Mouse (Mus musculus): ENCODE data around the gene Asap2.

Gene Asap2

DNA sequence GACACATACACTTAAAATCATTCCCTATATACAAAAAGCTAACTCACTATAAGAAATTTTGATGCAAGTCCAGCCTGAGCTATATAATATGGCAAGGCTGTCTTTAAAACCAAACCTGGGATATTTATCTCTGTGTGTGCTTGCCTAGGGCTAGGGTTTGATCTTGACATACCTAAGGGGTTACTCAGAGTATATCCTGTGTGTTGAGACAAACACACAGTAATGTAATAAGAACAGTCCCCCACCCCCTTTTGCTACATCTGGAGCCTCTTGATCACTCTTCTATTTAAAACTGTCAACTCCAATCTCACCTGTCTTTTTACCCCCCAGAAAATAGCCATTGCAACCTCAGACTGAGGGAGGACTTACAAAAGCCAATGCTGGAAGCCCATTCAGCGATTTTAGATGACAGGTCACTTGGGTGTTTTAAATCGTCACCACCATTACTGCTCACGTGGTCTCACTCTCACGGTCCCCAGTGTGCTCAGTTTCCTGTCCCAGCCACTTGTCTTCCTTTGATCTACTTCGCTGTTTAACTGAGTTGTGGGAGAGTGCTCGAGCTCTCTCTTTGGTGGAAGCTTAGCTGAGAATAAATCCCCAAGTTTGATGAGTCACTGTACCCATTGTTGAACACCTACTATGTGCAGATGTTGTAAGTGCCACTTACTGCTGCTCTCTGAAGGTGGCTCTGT, 176.8 kb downstream of the Asap2 start:
- peak; percentile 24 for DNase-seq (ENCODE audit: low spot score)

DNA sequence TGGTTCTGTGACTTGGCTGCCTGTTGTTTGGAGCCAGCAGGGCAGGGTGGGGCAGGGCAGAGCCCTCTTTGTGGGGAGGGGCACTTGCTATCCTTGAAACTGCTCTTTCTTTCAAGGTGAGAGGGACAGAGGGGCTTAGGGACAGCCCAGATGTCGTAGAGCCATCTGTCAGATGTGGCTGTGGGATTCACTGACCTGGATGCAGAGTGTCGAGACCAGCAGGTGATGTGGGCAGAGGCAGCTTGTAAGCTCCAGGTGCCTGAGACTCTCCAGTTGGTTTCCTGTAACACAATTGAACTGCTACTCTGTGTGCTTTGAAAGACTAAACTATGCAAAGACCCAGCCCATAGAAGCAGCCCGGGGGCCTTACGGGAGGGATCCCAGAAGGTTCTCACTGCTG, 177.5 kb downstream of the Asap2 start:
- no peak for DNase-seq (ENCODE audit: low spot score)

DNA sequence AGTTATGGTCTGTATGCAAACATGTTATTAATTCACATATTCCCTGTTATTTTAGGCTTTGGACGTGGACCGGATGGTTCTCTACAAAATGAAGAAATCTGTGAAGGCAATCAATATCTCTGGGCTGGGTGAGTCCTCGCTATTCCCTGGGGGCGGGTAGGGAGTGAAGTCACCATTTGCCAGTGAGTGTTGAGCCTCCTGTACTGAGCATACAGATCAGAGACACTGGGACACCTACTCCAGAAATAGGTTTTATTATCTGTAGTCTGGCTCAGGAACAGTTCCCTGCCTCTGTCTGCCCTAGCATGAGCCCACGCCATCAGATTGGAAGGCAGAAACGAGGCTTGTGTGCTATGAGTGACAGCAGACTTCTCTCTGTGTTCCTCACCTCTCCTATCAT, 177.9 kb downstream of the Asap2 start:
- DNase-seq (ENCODE audit: low spot score), result no peak

DNA sequence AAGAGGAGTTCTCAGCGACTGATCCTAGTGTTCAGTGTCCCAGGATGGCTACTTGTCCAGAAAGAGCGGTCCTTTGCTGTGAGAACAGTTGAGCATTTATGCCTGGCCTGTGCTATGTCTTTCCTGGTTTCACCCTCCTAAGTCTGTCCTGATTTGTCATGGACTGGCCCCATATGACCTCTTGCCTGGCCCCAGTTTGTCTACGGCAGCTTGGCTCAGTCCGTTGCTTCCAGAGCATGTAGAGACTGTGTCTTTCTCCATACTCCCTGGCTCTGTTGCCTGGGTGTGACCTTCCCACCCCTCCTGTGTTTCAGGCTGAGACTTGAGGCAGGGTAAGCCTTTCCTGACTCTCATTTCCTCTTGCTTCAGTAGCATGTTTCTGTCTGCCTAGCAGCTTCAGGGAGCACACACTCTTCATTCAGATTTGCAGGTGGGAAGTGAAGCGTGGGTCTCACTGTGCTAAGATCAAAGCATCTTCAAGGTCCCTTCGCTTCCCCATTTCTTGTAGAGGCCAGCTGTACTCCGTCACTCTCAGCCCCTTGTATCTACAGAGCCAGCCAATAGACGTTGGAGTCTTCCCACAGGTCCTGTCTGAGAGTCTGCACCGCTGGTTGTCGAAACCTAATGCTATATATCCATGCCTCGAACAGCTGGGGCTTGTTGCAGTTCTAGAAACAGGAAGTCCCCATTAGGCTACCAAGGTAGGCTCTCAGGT, 181.7 kb downstream of the Asap2 start:
- no peak for DNase-seq (ENCODE audit: low spot score)

DNA sequence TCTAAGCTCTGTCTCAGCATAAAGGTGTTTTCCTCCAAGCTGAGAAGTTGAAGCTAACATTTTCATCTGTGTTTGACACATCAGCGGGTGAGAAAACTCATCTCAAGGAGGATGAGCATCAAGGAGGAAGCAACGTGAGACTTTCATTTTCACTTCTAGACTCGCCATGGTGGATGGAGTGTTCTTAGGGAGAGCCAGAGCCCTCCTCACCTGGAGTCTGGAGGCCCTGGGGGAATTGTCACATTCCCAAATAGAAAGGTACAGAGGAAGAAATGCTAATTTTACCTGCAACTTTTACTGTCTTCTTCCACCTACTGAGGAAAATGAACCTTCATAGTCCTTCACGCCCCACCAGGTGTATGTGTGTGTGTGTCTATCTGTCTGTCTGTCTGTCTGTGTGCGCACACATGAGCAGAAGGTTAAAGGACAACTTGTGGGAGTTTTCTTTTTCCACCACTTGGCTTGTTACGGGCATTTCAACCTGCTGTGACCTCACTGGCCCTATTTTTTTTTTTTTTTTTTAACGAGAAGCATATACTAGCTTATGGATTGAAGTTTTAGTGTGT, 183.7 kb downstream of the Asap2 start:
- no peak for DNase-seq (ENCODE audit: low spot score)

DNA sequence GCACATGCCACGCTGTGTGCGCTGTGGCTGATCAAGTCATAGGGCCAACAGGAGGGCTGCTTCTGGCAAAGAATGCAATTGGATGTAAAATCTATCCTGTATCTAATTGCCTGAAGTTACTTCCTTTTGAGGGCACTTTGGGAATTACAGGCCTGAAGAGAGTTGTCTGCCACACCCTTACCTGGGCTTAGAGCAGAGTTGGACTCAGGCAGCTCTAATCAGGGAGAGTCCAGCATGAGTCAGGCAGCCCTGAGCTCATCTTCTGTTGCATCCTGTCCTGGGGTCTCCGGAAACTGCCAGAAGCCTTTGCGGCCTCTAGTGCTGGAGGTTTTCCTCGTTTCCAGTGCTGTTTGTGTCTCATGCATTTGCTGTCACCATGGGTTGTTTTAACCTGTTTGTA, 186.1 kb downstream of the Asap2 start:
- DNase-seq (ENCODE audit: low spot score), result no peak

DNA sequence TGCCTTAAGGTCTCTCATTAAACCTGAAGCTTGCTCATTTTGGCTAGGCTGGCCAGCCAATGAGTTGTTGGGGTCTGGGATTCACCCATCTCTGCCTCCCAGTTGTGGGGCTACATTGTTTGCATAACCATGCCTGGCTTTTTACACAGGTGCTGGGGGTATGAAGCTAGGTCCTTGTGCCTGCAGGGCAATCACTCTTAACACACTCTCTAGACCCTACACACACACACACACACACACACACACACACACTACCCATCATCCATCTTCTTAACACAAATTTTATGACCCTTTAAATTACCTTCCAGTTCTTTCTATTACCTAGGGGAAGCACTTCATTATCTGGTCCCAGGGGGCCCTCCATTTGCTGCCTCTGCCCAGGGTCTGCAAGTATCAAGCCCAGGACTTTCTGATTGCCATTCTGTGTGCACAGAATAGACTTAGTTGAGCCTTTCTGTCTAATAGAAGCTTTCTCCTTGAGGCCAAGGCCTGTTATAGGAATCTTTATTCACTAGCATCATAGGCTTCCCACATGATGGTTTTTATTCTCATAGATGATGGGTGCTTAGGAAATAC, 187.0 kb downstream of the Asap2 start:
- DNase-seq (ENCODE audit: low spot score), result no peak

DNA sequence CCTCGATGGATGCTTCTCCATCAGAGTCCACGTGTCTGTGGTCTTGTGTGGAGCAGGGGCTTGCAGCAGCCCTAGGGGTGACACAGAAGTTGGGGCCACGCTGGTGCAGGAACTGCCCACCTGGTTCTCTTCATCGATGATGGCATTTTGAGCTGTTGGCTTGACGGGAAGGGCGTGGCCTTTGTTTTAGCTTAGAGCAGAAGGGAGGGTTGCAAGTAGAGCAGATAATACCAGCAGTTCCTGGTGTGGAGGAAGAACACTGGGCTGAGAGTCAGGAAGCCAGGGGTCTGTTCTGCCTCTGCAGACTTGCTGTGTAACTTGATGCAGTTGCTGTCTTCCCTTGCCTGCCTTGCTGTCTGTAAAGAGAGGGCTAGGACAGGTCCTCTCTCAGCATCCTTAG, 189.8 kb downstream of the Asap2 start:
- DNase-seq (ENCODE audit: low spot score), result no peak

DNA sequence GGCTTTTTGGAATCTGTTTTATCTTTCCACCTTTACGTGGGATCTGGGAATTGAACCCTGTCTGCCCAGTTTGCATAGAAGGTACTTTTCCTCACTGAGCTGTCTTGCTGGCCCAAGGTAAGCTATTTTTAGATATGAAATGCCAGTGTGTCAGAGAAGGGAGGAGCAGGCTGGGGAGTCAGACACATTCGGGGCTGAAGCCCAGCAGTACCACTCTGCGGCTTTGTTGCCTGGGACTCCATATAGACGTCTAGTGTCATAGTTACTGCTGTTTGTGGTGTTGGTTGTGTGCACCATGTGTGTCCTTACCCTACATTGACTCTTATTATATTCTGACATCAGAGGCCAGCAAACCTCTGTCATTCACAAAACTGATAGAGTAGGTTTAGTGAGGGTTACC, 192.5 kb downstream of the Asap2 start:
- no peak for DNase-seq (ENCODE audit: low spot score)

DNA sequence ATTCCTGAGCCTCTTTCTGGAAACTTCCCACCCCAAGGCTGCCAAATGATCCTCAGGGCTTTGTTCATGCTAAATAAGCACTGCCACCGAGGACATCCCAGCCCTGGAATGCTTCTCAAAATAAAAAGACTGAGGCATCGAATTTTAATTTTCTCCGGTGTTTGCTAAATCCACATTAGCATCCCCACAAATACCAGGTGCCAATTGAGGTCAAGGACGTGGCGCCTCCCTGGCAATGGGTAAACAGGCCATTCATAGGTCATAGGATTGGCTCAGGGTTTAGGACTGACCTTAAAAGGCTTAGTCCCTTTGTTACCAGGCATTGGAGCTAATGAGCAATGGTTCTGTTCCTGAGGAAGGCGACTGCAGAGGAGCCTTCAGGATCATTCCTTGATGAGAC, 193.1 kb downstream of the Asap2 start:
- DNase-seq (ENCODE audit: low spot score), result no peak

DNA sequence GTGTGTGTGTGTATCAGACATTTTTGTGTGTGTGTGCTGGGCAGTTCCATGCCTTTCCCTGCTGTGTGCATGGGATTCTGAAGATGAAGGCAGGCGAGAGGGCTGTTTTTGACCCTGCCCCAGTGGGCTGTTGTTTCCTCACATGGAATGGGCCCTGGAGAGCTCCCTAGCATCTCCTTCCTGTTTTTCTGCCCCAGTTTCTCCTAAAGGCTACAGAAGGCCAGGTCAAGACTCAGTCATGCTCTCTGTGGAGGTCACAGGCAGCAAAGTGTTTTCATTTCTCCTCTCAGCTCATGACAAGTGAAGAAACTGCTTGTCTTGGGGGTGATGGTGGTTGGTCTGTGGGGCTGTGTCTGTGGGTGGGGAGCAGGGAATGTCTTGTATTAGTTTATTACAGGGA, 195.9 kb downstream of the Asap2 start:
- no peak for DNase-seq (ENCODE audit: low spot score)

DNA sequence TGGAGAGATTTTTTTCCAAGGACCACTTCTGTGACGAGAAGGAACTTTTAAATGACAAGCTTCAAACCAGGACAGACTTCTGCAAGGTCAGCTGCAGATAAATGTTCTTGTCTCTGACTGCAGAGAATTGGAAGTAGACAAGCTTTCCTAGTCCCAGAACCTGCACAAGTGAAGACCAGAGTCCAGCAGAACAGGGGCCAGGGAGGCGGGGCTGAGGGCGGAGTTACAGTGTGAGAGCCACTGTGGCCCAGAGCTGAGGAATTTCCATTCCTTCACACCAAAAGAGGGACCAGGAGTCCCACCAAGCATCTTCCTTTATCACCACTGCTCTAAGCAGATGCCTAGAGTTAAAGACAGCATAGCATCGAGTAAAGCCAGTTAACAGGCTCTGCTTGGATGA, 198.6 kb downstream of the Asap2 start:
- DNase-seq (ENCODE audit: low spot score), result no peak

DNA sequence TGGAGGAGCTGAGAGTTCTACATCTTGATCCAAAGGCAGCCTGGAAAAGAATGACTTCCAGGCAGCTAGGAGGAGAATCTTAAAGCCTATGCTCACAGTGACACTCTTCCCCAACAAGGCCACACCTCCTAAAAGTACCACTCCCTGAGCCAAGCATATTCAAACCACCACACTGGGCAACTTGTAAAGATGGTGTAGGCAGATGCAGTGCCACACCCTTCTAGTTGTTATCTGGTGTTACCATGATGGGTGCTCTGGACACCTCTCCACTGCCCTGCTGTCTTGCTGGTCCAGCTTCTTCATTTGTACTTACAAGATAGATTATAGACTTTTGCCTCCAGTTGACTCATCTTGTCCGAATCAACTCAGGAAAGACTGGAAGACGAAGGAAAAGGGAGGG, 201.3 kb downstream of the Asap2 start:
- no peak for DNase-seq (ENCODE audit: low spot score)

DNA sequence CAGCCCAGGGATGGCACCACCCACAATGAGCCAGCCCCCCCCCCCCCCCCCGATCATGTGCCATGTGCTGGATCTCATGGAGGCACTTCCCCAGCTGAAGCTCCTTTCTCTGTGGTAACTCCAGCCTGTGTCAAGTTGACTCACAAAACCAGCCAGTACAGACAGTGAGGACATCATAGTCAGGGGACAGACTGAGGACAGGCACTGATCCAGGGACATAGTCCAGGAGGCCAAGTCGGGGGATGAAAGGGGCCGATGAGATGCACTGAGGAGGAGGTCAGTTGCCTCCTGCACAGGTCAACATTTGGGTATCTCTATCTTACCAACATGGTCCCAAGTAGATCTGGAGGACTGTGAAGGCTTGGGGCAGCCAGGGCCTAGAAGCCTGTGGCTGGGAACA, 205.2 kb downstream of the Asap2 start:
- DNase-seq (ENCODE audit: low spot score), result no peak

DNA sequence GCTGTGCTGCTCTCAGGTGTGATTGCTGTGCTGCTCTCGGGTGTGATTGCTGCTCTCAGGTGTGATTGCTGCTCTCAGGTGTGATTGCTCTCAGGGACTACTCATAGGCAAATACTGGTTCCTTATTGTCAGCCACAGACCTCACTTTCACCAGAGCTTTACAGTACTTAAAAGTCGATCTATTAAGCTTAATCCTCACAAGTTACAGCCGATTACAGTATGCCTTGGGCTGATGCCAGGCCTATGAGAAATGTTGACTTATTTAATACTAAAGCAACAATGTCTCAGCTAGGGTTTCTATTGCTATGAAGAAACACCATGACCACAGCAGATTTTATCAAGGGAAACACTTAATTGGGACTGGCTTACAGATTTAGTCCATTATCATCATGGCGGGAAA, 206.2 kb downstream of the Asap2 start:
- no peak for DNase-seq (ENCODE audit: low spot score)

DNA sequence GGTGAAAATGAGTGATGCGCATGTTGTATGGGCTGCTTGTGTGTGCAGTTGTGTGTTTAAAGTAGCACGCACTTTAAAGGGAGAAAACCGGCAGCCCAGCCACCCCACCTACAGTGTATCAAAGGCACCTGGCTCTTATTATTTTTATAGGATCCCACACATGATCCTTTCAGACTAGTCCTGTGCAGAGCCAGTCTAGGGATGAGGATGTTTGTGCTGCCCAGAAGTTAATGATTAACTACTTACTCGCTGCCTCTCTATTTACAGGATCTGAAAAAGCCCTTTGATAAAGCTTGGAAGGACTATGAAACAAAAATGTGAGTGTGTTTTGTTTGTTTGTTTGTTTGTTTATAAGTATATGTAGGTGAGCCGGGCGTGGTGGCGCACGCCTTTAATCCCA, 210.4 kb downstream of the Asap2 start:
- no peak for DNase-seq (ENCODE audit: low spot score)

DNA sequence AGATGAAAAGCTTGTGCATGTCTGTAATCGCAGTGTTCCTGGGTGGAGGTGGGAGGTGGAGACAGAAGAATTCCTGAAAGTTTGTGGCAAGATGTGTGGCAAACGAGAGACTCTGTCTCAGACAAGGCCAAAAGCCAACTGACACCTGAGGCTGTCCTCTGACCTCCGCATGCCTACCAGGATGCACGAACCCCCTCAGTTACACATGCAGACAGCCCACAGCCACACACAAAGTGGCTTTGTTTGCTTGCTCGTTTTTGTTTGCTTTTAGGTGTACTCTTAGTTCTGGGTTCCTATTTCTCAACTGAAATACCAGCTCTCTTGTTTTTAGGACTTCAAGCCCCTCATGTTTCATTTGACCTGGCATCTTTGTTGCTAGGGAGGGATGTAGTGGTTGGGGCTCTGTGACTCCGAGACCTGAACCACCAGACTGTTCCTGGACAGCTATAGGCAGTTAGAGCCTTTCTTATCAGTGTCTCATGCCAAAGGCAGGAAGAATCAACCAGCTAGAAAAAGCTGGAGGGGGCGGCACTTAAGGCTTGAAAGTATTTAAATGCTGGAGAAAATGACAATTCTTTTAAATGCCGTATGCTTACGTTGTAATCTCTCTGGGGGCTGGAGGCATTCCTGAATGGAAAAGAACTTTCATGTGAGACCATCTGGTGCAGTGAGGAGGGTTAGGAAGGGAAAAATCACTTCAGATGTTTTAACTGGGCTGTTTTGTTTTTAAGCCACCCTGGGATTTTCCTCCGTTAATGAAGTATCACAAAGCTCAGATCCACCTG, 211.4 kb downstream of the Asap2 start:
- no peak for DNase-seq (ENCODE audit: low spot score)

DNA sequence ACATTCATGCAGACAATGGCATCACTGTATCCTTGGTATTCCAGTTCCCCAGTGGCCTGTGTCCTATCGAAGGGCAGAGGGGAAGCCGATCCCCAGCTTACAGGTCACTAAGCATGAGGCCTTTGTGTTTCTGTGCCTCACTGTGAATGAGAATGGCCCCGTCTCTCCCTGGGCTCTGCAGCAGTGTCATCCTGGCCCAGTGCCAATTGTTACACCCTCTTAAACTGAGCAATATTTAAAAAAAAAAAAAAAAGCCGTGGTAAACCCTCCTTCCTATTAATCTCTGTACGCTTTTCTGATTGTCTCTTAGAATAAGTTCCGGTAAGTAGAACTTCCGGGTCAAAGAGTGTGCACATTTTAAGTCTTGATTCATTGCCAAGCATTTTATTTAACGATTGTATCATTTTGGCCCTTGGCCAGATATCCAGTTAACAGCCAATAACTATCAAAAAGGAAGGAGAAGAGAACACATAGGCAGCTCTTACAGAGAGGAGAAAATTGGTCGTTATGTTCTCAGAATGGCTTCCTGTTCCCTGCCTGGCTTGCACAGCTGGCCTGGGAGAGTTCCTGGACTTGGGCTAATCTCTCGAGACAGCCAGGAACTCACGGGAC, 214.5 kb downstream of the Asap2 start:
- DNase-seq (ENCODE audit: low spot score), result peak; percentile 51

DNA sequence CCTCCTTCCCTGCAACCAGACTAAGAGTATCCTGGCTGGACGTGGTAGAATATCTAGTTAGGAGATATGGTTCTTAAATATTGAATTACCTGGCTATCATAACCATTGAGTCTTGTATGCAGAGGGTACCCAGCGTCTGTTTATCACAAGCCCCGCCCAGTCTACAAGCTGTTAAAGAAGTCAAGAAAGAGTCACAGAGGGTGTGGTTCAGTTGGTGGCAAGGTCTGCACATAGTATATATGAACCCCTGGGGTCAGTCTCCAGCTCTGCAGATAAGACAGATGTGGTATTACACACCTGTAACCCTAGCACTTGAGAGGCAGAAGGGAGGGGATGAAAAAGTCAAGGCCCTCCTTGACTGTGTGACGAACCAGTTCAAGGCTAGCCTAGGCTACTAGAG, 215.5 kb downstream of the Asap2 start:
- no peak for DNase-seq (ENCODE audit: low spot score)

DNA sequence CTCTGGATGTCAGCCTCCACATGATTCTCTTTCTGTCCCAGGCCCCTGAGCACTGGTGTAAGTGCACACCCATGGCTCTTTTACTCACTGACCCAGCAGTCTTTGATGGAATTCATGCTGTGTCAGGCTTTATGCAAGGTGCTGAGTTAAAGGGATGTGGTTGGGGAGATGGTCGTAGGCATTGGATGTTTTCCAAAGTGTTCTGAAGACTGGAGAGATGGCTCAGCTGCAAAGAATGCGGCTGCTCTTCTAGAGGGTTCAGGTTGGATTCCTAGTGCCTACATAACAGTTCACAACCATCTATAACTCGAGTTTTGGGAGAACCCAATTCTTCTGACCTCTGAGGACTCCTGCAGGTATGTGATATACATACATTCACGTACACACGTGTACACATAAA, 217.2 kb downstream of the Asap2 start:
- no peak for DNase-seq (ENCODE audit: low spot score)

DNA sequence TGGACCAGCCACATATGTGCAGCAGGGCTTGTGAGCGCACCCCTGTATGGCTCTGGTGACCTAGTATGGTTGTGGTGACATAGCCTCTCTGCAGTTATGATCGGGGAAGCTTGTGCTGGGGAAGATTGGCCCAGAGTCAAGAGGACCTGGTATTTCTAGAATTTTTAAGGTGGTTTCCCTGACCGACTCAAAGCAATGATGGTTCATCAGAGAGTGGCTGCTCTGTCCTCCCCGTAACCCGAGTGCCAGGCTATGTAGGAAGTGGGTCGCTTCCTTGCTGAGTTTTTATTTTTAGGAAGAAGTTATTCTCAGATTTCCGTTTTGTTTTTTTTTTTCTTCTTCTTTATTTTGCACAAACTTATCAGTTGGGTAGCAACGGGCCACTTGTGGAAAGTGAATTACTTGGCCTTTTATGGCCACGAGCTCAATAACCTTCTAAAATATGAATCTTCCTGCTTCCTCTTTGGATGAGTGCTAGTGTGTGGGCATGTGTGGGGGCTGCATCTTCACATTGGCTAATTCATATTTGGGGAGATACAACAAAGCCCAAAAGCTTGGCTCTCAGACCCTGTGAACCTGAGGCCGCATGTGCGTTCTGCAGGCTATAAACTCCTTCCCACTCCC, 218.0 kb downstream of the Asap2 start:
- no peak for DNase-seq (ENCODE audit: low spot score)

DNA sequence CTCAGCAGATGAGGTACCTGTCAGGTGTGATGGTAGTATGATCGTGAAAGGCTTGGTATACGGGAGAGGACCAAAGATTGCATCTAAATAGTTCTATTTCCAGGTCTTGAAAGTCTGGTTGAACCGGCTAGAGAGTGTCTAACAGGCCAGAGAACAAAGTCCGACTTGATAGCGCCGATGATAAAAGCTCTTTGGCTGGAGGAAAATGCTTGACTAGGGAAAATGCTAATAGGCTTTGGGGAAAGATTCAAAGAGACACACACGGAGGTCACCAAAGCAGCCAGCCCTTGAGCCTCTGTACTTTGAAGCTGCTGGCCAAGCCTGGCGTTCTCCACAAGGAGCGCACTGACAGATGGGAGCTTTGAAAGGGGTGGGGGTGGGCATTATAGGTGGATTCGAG, 219.0 kb downstream of the Asap2 start:
- no peak for DNase-seq (ENCODE audit: low spot score)

Measured in embryo, embryonic 10 days (tissue).